Mouse (Mus musculus): ENCODE results near the gene Pygo2. TPM values are rescaled to one million over a fixed set of nuclear protein-coding genes. Genes with fewer than 3 reads are reported as not detected.
A peak's percentile ranks its signal among the peaks of the same experiment; 100 is the strongest.

Pygo2 gene
- polyA plus RNA-seq, 1 experiment, result 4.6 TPM

DNA sequence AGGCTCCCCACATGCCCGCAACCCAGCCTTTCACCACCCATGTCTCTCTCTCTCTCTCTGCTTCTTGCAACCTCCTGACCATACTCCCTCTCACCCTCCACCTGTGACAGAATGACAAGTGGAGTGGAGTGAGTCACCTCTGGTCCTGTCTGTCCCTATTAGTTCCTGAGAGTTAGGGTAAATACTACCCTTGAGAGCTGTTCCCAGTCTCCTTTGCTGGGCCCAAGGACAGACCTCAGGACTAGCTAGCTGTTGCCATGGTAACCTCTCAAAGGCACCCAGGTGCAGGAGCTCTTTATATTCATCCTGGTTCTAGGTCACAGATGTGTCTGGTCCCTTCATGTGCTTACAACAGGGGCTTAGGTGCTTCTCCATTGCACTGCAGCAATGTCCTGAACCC lies 21.9 kb downstream of the Pygo2 start:
- no peaks in the 10 kb centered on the region for H3K4me1 ChIP-seq (ENCODE audit: control insufficient read depth, insufficient read depth, insufficient read length, low read length)
- H3K4me3 ChIP-seq (ENCODE audit: insufficient read depth, low read depth, low read length), result no peak overlapping the region
- no peak overlapping the region for H3K27ac ChIP-seq (replicated peaks; ENCODE audit: low read depth, low read length)

DNA sequence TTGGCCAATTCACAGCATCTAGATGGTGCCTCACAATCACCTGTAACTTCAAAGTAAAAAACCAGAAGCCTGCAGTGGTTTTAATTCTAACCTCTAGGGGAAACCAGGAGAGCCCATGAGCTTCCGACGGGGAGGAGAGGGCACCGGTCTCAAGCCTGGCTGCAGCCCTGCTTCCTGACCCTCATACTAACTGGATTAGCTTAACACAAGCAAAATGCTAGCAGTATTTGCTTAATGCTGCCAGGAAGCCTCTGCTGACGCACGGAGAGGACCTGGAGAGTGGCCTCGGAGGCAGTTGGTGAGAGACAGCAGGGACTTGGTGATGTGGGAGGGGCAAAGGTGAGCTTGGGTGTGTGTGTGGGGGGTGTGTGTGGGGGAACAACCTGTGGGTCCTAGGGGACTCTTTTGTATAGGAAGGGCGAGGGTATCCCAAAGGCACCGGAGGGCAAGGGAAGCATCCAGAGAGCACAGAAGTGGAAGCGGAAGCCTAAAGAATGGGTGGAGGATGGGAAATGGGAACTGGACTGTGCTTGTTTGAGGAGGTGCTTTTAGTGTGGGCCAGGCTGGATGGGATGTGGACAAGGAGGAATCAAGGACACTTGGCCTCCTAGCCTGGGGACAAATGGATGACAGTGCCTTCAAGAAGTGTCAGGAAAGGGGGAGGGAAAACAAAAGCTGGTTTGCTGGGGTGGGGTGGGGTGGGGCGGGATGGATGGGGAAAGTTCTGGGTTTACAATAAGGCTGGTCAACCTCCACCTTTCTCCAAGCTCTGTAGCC lies 24.6 kb downstream of the Pygo2 start, which contains the start of gene Pmvk:
Gene Pmvk, plus strand, starts transcription at position 141 of the 777 bp plus-strand sequence.
- no peak within 1 kb of the TSS for H3K4me3 ChIP-seq (ENCODE audit: insufficient read depth, low read depth, low read length)

DNA sequence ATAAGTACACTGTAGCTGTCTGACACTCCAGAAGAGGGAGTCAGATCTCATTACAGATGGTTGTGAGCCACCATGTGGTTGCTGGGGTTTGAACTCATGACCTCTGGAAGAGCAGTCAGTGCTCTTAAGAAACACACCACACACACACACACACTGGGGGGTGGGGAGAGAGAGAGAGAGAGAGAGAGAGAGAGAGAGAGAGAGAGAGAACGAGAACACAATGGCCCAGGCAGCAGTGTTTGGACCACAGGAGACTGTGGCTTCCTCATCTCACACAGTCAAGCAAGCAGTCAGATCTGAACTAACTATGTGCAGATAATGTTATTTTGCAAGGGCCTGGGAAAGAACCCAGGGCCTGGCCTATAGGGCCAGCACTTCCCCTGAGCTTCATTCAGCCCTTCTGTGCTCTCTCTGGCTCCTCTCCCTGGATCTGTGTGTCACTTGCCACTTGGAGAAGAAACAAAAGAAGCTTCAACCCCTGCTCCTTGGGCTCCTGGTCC lies 25.8 kb downstream of the Pygo2 start:
- no peak overlapping the region for H3K27ac ChIP-seq (replicated peaks; ENCODE audit: low read depth, low read length)
- H3K4me1 ChIP-seq (ENCODE audit: control insufficient read depth, insufficient read depth, insufficient read length, low read length), result no peaks in the 10 kb centered on the region; the same call in 1 of the 2 replicates
- H3K4me3 ChIP-seq (ENCODE audit: insufficient read depth, low read depth, low read length), result no peak overlapping the region

More for the DNA sequence above, 24.6 kb downstream of the Pygo2 start, which contains the start of gene Pmvk:
- Histone ChIP-seq H3K4me1 (ENCODE audit: control insufficient read depth, insufficient read depth, insufficient read length, low read length) (no peaks in the 10 kb centered on the region; the same call in 1 of the 2 replicates), H3K27ac (replicated peaks; ENCODE audit: low read depth, low read length) (no peak within 1 kb of the TSS)

DNA sequence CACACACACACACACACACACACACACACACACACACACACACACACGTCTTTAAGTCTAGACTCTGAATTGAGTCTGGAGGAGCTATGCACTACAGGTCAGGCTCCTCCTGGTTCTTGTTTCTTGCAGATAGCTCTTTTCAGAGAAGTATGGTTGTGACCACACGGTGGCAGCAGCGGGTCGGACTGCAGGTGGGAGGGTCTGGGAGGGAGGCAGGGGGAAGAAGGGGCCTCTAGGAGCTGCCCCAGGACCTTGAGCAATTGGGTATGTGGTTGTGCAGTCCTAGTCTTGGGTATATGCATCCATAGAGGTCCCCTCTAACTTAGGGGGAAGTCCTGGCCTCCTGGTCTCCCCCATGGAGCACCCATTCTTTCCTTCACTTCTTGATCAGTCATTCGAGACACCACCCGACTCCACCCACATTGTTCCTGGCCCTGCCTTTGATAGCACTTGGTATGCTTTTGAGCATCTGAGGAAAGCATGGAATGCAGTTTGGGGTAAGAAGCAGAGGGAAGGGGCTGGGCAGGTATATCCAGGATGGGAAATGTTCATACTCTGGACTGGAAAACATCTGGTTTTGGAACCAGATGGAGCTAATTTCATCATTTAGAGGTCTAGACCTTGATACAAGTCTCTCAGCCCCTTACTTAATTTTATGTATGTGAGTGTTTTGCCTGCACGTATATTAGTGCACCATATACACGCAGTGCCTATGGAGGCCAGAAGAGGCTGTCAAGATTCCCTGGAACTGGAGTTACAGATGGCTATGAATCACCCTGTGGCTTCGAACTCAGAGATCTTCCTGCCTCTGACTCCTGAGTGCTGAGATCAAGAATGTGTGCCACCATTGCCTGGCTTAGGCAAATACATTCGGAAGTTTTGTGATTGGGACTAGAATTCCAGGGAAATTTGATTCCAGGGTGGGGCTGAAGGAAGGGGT lies 27.0 kb downstream of the Pygo2 start:
- Histone ChIP-seq H3K4me1 (ENCODE audit: control insufficient read depth, insufficient read depth, insufficient read length, low read length) (no peaks in the 10 kb centered on the region; the same call in 1 of the 2 replicates), H3K4me3 (ENCODE audit: insufficient read depth, low read depth, low read length) (no peak overlapping the region), H3K27ac (replicated peaks; ENCODE audit: low read depth, low read length) (no peak overlapping the region)

DNA sequence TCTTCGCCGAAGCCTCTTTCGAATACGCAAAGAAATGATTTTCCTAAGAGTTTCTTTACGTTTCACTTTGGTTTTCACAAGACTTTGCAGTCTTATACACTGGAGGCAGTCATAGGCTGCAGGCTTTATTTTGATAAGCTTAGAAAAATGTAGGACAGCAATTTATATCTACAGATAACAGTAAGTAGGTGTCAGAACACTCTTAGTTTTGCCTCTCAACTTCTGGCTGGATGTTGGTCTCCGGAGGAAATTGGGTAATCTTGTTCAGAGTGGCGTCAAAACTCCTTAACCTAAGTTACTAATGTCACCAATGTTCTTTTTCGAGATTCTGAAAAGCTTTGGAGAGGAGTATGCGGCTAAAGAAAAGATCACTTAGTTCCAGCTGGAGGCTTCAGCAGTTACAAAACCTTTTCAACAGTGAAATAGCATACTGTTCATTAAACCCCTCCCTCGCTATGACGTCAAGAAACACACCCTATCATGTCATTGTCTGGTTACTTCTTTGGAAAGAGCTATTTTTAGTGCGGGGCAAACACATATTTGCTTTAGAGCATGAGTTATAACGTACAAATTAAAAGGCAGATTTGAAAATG lies 28.5 kb downstream of the Pygo2 start:
- Histone ChIP-seq H3K27ac (replicated peaks; ENCODE audit: low read depth, low read length) (peak overlapping the region; percentile 56), H3K4me1 (ENCODE audit: control insufficient read depth, insufficient read depth, insufficient read length, low read length) (no peaks in the 10 kb centered on the region; the same call in 1 of the 2 replicates), H3K4me3 (ENCODE audit: insufficient read depth, low read depth, low read length) (0 out of 2 replicates have a peak overlapping the region, but pooled peaks have one; percentile 19)

DNA sequence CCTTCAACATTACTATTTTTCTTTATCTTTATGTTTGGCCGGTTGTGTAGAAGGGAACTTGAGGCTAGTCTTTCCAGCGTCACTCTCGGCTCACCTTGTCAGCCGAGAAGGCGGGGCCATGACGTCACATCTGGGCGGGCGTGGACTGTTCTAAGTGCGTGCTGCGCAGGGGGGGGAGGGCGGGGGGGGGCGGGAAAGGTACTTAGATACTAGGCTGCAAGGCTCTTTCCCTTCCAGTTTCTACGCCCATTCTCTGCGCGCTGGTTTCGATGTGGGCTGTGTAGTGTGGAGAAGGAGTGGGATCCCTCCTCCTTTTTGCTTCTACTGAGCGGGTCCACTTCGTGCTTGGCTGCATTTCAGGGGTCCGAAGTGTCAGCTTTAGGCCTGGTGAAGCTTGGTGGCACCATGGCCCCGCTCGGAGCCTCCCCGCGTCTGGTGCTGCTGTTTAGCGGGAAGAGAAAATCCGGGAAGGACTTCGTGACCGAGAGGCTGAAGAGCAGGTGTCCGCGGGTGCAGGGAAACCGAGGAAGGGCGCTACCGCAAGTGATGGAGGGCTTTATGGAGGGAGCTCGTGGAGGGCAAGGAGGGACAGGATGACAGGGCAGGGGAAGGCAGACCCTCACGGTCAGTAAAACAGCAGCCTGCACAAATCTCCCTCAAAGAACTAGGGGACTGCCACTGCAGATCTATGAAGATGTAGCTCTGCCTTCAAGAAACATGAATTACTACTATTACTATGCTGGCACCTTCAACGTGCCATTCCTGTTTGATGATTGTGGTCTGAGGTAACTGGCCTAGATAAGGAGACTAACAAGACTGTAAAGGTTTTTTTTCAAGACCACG lies 29.2 kb downstream of the Pygo2 start:
- H3K27ac ChIP-seq (replicated peaks; ENCODE audit: low read depth, low read length), result peak overlapping the region; percentile 65
- H3K4me3 ChIP-seq (ENCODE audit: insufficient read depth, low read depth, low read length), result peak overlapping the region; percentile 81
- H3K4me1 ChIP-seq (ENCODE audit: control insufficient read depth, insufficient read depth, insufficient read length, low read length), result no peaks in the 10 kb centered on the region; the same call in 1 of the 2 replicates

DNA sequence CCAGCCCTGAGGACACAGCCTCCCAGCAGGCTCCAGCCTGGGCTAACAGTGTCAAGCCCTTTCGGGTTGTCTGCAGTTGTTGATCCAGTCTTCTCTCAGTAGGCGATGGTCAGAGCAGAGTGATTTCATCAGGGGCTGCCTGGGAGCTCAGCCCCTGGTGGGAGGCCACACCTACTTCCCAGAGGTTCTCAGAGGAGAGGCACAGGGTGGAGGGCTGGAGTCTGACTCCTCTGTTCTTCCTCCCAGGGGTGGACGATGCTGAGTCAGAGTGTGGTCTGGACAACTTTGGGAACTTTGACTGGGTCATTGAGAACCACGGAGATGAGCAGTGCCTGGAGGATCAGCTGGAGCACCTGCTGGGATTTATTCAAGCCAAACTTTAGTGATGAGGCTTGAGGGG lies 38.3 kb downstream of the Pygo2 start:
- H3K27ac ChIP-seq (replicated peaks; ENCODE audit: low read depth, low read length), result no peak overlapping the region
- H3K4me3 ChIP-seq (ENCODE audit: insufficient read depth, low read depth, low read length), result no peak overlapping the region
- H3K4me1 ChIP-seq (ENCODE audit: control insufficient read depth, insufficient read depth, insufficient read length, low read length), result no peaks in the 10 kb centered on the region

DNA sequence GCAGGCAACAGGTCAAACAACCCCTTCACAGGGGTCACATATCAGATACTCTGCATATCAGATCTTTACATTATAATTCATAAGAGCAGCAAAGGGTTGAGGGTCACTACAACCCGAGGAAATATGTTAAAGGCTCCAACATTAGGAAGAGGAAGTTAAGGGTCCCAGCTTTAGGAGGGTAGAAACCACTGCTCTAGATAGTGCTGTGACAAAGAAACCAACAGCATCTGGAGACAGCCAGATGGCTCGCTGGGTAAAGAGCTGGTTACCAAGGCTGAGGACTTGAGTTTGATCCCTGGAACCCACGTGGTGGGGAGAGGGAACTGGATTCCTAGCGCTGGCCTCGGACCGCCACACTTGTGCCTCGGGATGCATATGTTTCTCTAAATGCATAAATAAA lies 42.3 kb downstream of the Pygo2 start:
- no peak overlapping the region for H3K4me3 ChIP-seq (ENCODE audit: insufficient read depth, low read depth, low read length)
- no peak overlapping the region for H3K27ac ChIP-seq (replicated peaks; ENCODE audit: low read depth, low read length)
- no peaks in the 10 kb centered on the region for H3K4me1 ChIP-seq (ENCODE audit: control insufficient read depth, insufficient read depth, insufficient read length, low read length)

DNA sequence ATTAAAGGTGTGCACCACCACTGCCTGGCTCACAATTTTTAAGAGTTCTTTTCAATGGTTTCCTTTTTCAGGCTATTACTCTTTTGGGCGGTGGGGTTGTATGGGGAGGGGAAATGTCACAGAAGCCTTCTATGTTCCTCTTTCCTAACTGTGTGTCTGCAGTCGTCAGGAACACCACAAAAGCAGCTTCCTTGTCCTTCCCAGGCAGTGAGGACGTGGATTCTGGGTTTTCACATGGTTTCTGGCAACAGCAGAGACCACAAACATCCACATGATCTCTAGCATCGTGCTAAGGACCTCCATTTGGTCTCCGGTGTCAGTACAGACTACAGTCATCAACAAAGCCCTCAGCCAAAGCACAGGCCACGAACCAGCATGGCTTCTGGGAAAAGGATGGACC lies 43.8 kb downstream of the Pygo2 start:
- H3K4me1 ChIP-seq (ENCODE audit: control insufficient read depth, insufficient read depth, insufficient read length, low read length), result no peaks in the 10 kb centered on the region
- no peak overlapping the region for H3K27ac ChIP-seq (replicated peaks; ENCODE audit: low read depth, low read length)
- no peak overlapping the region for H3K4me3 ChIP-seq (ENCODE audit: insufficient read depth, low read depth, low read length)

DNA sequence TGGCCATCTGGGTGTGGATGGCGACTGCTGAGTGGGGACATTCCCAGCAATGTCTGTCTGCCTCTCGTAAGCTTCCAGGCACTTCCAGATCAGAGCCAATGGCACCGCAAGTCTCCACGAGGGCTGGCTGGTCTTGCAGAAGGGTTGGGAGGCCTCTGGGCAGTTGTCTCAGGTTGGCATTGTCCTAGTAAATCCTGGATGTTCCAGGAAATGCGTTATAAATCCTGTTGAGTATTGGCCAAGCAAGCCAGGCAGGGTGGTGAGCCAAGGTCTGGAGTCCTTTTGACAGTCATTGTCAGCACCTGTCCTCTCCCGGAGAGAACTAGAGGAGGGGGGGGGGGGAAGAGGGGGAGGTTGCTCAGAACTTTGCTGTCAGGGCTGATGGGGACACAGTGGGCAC lies 49.0 kb downstream of the Pygo2 start:
- no peaks in the 10 kb centered on the region for H3K4me1 ChIP-seq (ENCODE audit: control insufficient read depth, insufficient read depth, insufficient read length, low read length)
- no peak overlapping the region for H3K27ac ChIP-seq (replicated peaks; ENCODE audit: low read depth, low read length)
- H3K4me3 ChIP-seq (ENCODE audit: insufficient read depth, low read depth, low read length), result no peak overlapping the region

DNA sequence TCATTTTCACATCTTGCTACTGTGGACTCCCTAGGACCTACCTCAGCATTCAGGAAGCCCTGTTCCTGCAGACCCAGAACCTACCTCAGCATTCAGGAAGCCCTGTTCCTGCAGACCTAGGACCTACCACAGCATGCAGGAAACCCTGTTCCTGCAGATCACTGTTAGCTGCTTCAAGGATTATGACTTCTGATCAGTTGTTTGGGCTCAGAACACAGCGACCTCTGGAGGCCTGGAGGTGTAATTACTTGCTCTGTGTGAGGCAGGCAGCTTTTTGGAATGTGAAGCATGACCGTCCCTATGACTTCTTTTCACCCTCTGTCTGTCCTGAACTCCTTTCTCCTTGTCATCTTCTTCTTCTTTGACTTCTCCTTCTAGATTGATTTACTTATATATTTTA lies 51.5 kb downstream of the Pygo2 start:
- Histone ChIP-seq H3K4me3 (ENCODE audit: insufficient read depth, low read depth, low read length) (no peak overlapping the region), H3K4me1 (ENCODE audit: control insufficient read depth, insufficient read depth, insufficient read length, low read length) (no peaks in the 10 kb centered on the region), H3K27ac (replicated peaks; ENCODE audit: low read depth, low read length) (no peak overlapping the region)

DNA sequence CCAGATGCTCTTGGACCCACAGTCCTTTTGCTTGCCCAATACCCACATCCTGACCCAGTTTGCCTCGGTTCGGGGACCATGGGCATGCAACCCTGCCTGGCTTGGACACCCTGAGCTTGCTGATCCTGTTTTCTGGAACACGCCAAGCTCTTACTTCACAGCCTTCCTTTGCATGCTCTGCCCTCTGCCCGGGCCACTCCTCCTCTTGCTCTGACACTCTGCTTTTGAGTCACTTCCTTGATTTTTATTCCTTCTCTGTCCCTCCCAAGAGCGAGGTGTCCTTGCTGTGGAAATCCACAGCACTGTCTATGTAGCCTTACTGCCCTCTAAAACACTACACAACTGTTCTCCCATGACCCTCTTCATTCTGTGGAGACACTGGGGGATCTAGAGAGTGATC lies 52.2 kb downstream of the Pygo2 start:
- Histone ChIP-seq H3K4me3 (ENCODE audit: insufficient read depth, low read depth, low read length) (no peak overlapping the region), H3K4me1 (ENCODE audit: control insufficient read depth, insufficient read depth, insufficient read length, low read length) (no peaks in the 10 kb centered on the region), H3K27ac (replicated peaks; ENCODE audit: low read depth, low read length) (no peak overlapping the region)

Measured in brown adipose tissue, adult 24 weeks (tissue).